Mouse (Mus musculus) erythroblast, embryonic 14.5 days (primary cell): ENCODE data around the gene Rbpj.

Experiments
- GATA1 ChIP-seq: IDR thresholded peaks from 2 replicates; pipeline ENCODE4 v1.6.1; 2012; ENCODE audit warnings: low read length, inconsistent platforms, mixed read lengths
- TAL1 ChIP-seq: IDR thresholded peaks from 3 replicates; pipeline ENCODE4 v1.6.1; 2012; ENCODE audit warnings: low read length, inconsistent platforms, mixed read lengths

DNA sequence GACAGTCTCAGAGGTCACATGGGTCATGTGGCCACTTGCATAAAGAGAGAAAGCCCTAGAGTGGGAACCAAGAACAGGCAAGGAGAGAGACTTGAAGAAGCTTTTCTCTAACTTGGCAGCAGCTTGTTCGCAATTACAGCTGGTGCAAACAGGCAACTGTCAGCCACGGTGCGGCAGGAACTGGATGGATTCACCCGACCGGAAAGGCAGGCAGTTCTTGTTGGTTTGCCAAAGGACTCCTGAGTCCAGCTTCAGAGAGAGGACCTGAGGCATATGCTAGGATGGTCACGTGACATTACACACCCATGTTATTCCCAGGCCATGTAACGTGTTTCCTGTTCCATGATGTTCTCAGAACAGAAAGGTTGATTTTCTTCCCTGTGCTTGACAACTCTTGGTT lies 222.4 kb downstream of the Rbpj start:
- TF ChIP-seq GATA1 (no peak), TAL1 (no peak)
